Mouse (Mus musculus) limb, embryonic 10.5 days (tissue): ENCODE data around the gene Daam1. TPM values are rescaled to one million over a fixed set of nuclear protein-coding genes. Genes with fewer than 3 reads are reported as not detected.

Experiments used
- DNase-seq: peaks from one replicate; pipeline ENCODE4 v3.0.0-alpha.2; 2017; ENCODE audit warnings: low spot score
- H3K27ac ChIP-seq: fragments of 300-500 bp; sonication (generic); 2 replicates; pipeline ENCODE4 v1.5.1; 2016; ENCODE audit warnings: mild to moderate bottlenecking
- H3K27me3 ChIP-seq: fragments of 300-500 bp; sonication (generic); 2 replicates; pipeline ENCODE4 v1.6.1; 2016; ENCODE audit warnings: low read depth, mild to moderate bottlenecking; ENCODE audit not compliant: poor library complexity, severe bottlenecking
- H3K36me3 ChIP-seq: fragments of 300-500 bp; sonication (generic); 2 replicates; pipeline ENCODE4 v1.6.1; 2016; ENCODE audit warnings: mild to moderate bottlenecking, moderate library complexity
- H3K4me1 ChIP-seq: fragments of 300-500 bp; sonication (generic); 2 replicates; pipeline ENCODE4 v1.6.1; 2016
- H3K4me3 ChIP-seq: fragments of 300-500 bp; sonication (generic); 2 replicates; pipeline ENCODE4 v1.5.1; 2016; ENCODE audit warnings: mild to moderate bottlenecking, moderate library complexity
- H3K9me3 ChIP-seq: fragments of 300-500 bp; sonication (generic); replicated peaks from 2 replicates; pipeline ENCODE4 v1.6.1; 2016; ENCODE audit warnings: mild to moderate bottlenecking
- WGBS: fragments of 180-500 bp; shearing (Covaris S2); methylation state at CpG from one replicate; pipeline ENCODE4 v1.1.7; 2016; 5-methylcytosine and 5-hydroxymethylcytosine counted together
- polyA plus RNA-seq: library from polyadenylated mRNA; unstranded; fragments of >200 nt; fragmentation: Nextera tagmentation; extraction: Ambion mirVana; gene quantifications from 2 replicates; pipeline ENCODE4 v1.2.1, GENCODE M21; 2016

Gene Daam1
- polyA plus RNA-seq, 1 experiment from 2014 or later, result 5.2 TPM

GRCm38 (mm10) chr12:72015296-72015695, 184.4 kb downstream of the Daam1 start:
- Histone ChIP-seq H3K36me3 (no peaks in the 10 kb centered on the region), H3K4me3 (no peak overlapping the region), H3K9me3 (no peaks in the 10 kb centered on the region), H3K4me1 (0 out of 2 replicates have a peak, but pooled peaks cover 2% of the 10 kb centered on the region), H3K27ac (no peak overlapping the region), H3K27me3 (no peaks in the 10 kb centered on the region)
- 81% methylated on average over 5 of the region's 5 CpGs for WGBS
- no peak for DNase-seq

GRCm38 (mm10) chr12:72020285-72020684, 189.4 kb downstream of the Daam1 start:
- no peak overlapping the region for H3K4me3 ChIP-seq
- DNase-seq, result no peak
- WGBS, result 91% methylated on average over 4 of the region's 4 CpGs
- no peaks in the 10 kb centered on the region for H3K36me3 ChIP-seq
- no peak overlapping the region for H3K27ac ChIP-seq
- peaks cover 6% of the 10 kb centered on the region; the same call in 1 of the 2 replicates for H3K4me1 ChIP-seq
- H3K27me3 ChIP-seq, result no peaks in the 10 kb centered on the region
- H3K9me3 ChIP-seq, result no peaks in the 10 kb centered on the region

GRCm38 (mm10) chr12:72021543-72021942, 190.7 kb downstream of the Daam1 start:
- no peak for DNase-seq
- Histone ChIP-seq H3K4me1 (peaks cover 6% of the 10 kb centered on the region; the same call in 1 of the 2 replicates), H3K27ac (no peak overlapping the region), H3K4me3 (no peak overlapping the region), H3K36me3 (no peaks in the 10 kb centered on the region), H3K9me3 (no peaks in the 10 kb centered on the region), H3K27me3 (no peaks in the 10 kb centered on the region)
- WGBS, result 57% methylated on average over 5 of the region's 5 CpGs

GRCm38 (mm10) chr12:72022790-72023189, 191.9 kb downstream of the Daam1 start:
- Histone ChIP-seq H3K4me3 (no peak overlapping the region), H3K27ac (no peak overlapping the region), H3K27me3 (no peaks in the 10 kb centered on the region), H3K9me3 (no peaks in the 10 kb centered on the region), H3K36me3 (no peaks in the 10 kb centered on the region), H3K4me1 (peaks cover 6% of the 10 kb centered on the region; the same call in 1 of the 2 replicates)
- no peak for DNase-seq
- WGBS, result 94% methylated on average over 3 of the region's 3 CpGs

GRCm38 (mm10) chr12:72023572-72023971, 192.7 kb downstream of the Daam1 start:
- Histone ChIP-seq H3K9me3 (no peaks in the 10 kb centered on the region), H3K4me3 (no peak overlapping the region), H3K36me3 (no peaks in the 10 kb centered on the region), H3K27me3 (no peaks in the 10 kb centered on the region), H3K27ac (no peak overlapping the region), H3K4me1 (peaks cover 6% of the 10 kb centered on the region; the same call in 1 of the 2 replicates)
- no peak for DNase-seq
- WGBS, result 95% methylated on average over 5 of the region's 5 CpGs

- H3K4me3 ChIP-seq, result no peak overlapping the region
- 69% methylated on average over 6 of the region's 6 CpGs for WGBS
- H3K27ac ChIP-seq, result no peak overlapping the region
- H3K4me1 ChIP-seq, result peaks cover 6% of the 10 kb centered on the region; the same call in 1 of the 2 replicates
- no peaks in the 10 kb centered on the region for H3K36me3 ChIP-seq
- no peaks in the 10 kb centered on the region for H3K27me3 ChIP-seq
- DNase-seq, result no peak
- no peaks in the 10 kb centered on the region for H3K9me3 ChIP-seq
These were observed 194.5 kb downstream of the Daam1 start for GRCm38 (mm10) chr12:72025275-72025795.

GRCm38 (mm10) chr12:72031171-72031570, 200.3 kb downstream of the Daam1 start:
- Histone ChIP-seq H3K27ac (no peak overlapping the region), H3K27me3 (no peaks in the 10 kb centered on the region), H3K36me3 (no peaks in the 10 kb centered on the region), H3K4me3 (no peak overlapping the region), H3K9me3 (no peaks in the 10 kb centered on the region), H3K4me1 (no peaks in the 10 kb centered on the region; the same call in 1 of the 2 replicates)
- WGBS, result 94% methylated on average over 5 of the region's 5 CpGs
- no peak for DNase-seq

GRCm38 (mm10) chr12:72031794-72032193, 200.9 kb downstream of the Daam1 start:
- no peaks in the 10 kb centered on the region for H3K36me3 ChIP-seq
- H3K27me3 ChIP-seq, result no peaks in the 10 kb centered on the region
- WGBS, result 88% methylated on average over 6 of the region's 6 CpGs
- DNase-seq, result no peak
- H3K4me1 ChIP-seq, result no peaks in the 10 kb centered on the region; the same call in 1 of the 2 replicates
- H3K9me3 ChIP-seq, result no peaks in the 10 kb centered on the region
- no peak overlapping the region for H3K4me3 ChIP-seq
- no peak overlapping the region for H3K27ac ChIP-seq

- no peaks in the 10 kb centered on the region for H3K36me3 ChIP-seq
- no peaks in the 10 kb centered on the region for H3K9me3 ChIP-seq
- H3K4me3 ChIP-seq, result no peak overlapping the region
- no peaks in the 10 kb centered on the region; the same call in 1 of the 2 replicates for H3K4me1 ChIP-seq
- no peak overlapping the region for H3K27ac ChIP-seq
- 67% methylated on average over 9 of the region's 9 CpGs for WGBS
- no peak for DNase-seq
- H3K27me3 ChIP-seq, result no peaks in the 10 kb centered on the region
These were observed 205.3 kb downstream of the Daam1 start for GRCm38 (mm10) chr12:72036097-72036661.

- Histone ChIP-seq H3K36me3 (no peaks in the 10 kb centered on the region), H3K27me3 (no peaks in the 10 kb centered on the region), H3K9me3 (no peaks in the 10 kb centered on the region), H3K27ac (no peak overlapping the region), H3K4me1 (no peaks in the 10 kb centered on the region; the same call in 1 of the 2 replicates), H3K4me3 (no peak overlapping the region)
- 90% methylated on average over 6 of the region's 6 CpGs for WGBS
- DNase-seq, result no peak
These were observed 206.2 kb downstream of the Daam1 start for GRCm38 (mm10) chr12:72037049-72037448.

GRCm38 (mm10) chr12:72038866-72039265, 208.0 kb downstream of the Daam1 start:
- Histone ChIP-seq H3K4me1 (no peaks in the 10 kb centered on the region; the same call in 1 of the 2 replicates), H3K36me3 (no peaks in the 10 kb centered on the region), H3K4me3 (no peak overlapping the region), H3K27ac (no peak overlapping the region), H3K27me3 (no peaks in the 10 kb centered on the region), H3K9me3 (no peaks in the 10 kb centered on the region)
- 73% methylated on average over 2 of the region's 2 CpGs for WGBS
- no peak for DNase-seq

- Histone ChIP-seq H3K4me3 (no peak overlapping the region), H3K4me1 (no peaks in the 10 kb centered on the region; the same call in 1 of the 2 replicates), H3K27me3 (no peaks in the 10 kb centered on the region), H3K36me3 (no peaks in the 10 kb centered on the region), H3K9me3 (no peaks in the 10 kb centered on the region), H3K27ac (no peak overlapping the region)
- 87% methylated on average over 8 of the region's 8 CpGs for WGBS
- no peak for DNase-seq
These were observed 208.6 kb downstream of the Daam1 start for GRCm38 (mm10) chr12:72039501-72039900.

GRCm38 (mm10) chr12:72041238-72041637, 210.4 kb downstream of the Daam1 start:
- DNase-seq, result no peak
- Histone ChIP-seq H3K27me3 (no peaks in the 10 kb centered on the region), H3K4me1 (no peaks in the 10 kb centered on the region; the same call in 1 of the 2 replicates), H3K36me3 (no peaks in the 10 kb centered on the region), H3K27ac (no peak overlapping the region), H3K9me3 (no peaks in the 10 kb centered on the region), H3K4me3 (no peak overlapping the region)
- WGBS, result 95% methylated on average over 3 of the region's 3 CpGs
